Mouse (Mus musculus): ENCODE results near the gene Arsj. TPM values are rescaled to one million over a fixed set of nuclear protein-coding genes. Genes with fewer than 3 reads are reported as not detected.

The Arsj gene
- polyA plus RNA-seq (2014; fragmentation: Illumina TruSeq; extraction: RNeasy Lipid Tissue Mini Kit (QIAGEN cat#74804); ENCODE audit: low read depth, low replicate concordance) = 0.17 TPM

GRCm38 (mm10) chr3:126363568-126364505, at the start of gene Arsj:
Gene Arsj (plus strand): TSS chr3:126363684.

Other genes starting within 250 kb of the Arsj start
- 268 TPM for gene Camk2d, start 232.6 kb downstream of the Arsj start, polyA plus RNA-seq (2014; fragmentation: Illumina TruSeq; extraction: RNeasy Lipid Tissue Mini Kit (QIAGEN cat#74804); ENCODE audit: low read depth, low replicate concordance)